Mouse (Mus musculus) embryonic facial prominence, embryonic 10.5 days (tissue): Measurements from ENCODE around the gene Slc6a5. TPM values are rescaled to one million over a fixed set of nuclear protein-coding genes. Genes with fewer than 3 reads are reported as not detected.
A peak's percentile ranks its signal among the peaks of the same experiment; 100 is the strongest.

Experiments used
- DNase-seq: peaks from one replicate; pipeline ENCODE4 v3.0.0-alpha.2; 2017; ENCODE audit warnings: low spot score
- H3K27ac ChIP-seq: fragments of 300-500 bp; sonication (generic); replicated peaks from 2 replicates; pipeline ENCODE4 v1.5.1; 2016; ENCODE audit warnings: mild to moderate bottlenecking
- H3K27me3 ChIP-seq: fragments of 300-500 bp; sonication (generic); replicated peaks from 2 replicates; pipeline ENCODE4 v1.6.1; 2016; ENCODE audit warnings: low read depth, mild to moderate bottlenecking; ENCODE audit not compliant: poor library complexity, severe bottlenecking
- H3K36me3 ChIP-seq: fragments of 300-500 bp; sonication (generic); replicated peaks from 2 replicates; pipeline ENCODE4 v1.6.1; 2016; ENCODE audit warnings: mild to moderate bottlenecking, moderate library complexity
- H3K4me1 ChIP-seq: fragments of 300-500 bp; sonication (generic); 2 replicates; pipeline ENCODE4 v1.6.1; 2016
- H3K4me3 ChIP-seq: fragments of 300-500 bp; sonication (generic); 2 replicates; pipeline ENCODE4 v1.5.1; 2016; ENCODE audit warnings: mild to moderate bottlenecking, moderate library complexity
- H3K9me3 ChIP-seq: fragments of 300-500 bp; sonication (generic); 2 replicates; pipeline ENCODE4 v1.6.1; 2016; ENCODE audit warnings: mild to moderate bottlenecking
- WGBS: fragments of 180-500 bp; shearing (Covaris S2); methylation state at CpG from one replicate; pipeline ENCODE4 v1.1.7; 2016; 5-methylcytosine and 5-hydroxymethylcytosine counted together
- polyA plus RNA-seq: library from polyadenylated mRNA; unstranded; fragments of >200 nt; fragmentation: Nextera tagmentation; extraction: Ambion mirVana; gene quantifications from 2 replicates; pipeline ENCODE4 v1.2.1, GENCODE M21; 2016

Gene Slc6a5
- polyA plus RNA-seq, 1 experiment from 2014 or later, result 0.04 TPM

DNA sequence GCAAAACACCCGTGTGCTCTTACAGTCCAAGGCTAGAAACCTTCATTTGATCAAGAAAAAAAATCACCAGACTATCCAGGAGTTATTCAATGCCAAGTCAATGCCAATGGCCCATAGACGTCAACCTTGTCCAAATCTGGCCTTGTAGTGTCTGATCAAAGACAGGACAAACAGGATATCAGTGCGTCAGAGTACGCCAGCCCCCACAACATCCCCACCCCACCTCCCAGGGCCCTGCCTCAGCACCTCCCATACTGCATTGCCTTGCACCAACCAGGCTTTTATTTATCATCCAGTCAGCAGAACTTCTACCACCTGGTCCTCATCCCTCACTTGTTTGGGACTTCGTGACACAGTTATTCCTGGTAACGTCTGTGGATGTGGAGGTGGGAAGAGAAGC, 14.7 kb upstream of the Slc6a5 start:
- no peaks in the 10 kb centered on the region for H3K36me3 ChIP-seq
- no peak overlapping the region for H3K27ac ChIP-seq
- 85% methylated on average over 6 of the region's 6 CpGs for WGBS
- no peak for DNase-seq
- H3K4me1 ChIP-seq, result no peaks in the 10 kb centered on the region
- no peak overlapping the region for H3K4me3 ChIP-seq
- H3K27me3 ChIP-seq, result peaks cover 11% of the 10 kb centered on the region; the same call in 1 of the 2 replicates
- H3K9me3 ChIP-seq, result no peaks in the 10 kb centered on the region

DNA sequence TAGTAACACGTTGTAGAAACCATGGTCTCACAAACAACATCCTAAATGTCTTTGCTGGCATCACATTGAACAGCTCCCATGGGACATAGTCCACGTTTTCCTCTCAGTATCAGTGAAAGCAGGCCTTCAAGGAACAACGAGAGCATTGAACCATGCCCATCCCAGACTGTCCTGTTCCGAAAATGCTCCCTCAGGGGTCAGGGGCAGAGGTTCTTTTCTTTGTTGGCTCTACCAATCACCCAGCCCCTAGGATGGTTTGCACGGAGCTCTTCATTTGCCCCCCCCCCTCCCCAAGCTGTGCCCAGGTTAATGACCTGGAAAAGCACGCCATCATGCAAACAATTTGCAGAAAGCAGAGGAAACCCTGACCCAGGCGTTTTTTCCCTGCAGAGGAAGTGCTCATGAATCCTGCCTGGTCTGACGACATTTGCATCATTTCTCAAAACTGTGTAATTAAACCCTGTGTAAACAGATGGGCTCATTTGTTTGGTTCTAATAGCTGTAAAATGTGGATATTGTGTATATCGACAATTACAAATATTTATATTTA, 7.9 kb upstream of the Slc6a5 start:
- H3K4me1 ChIP-seq, result peaks cover 6% of the 10 kb centered on the region
- no peaks in the 10 kb centered on the region for H3K36me3 ChIP-seq
- peaks cover 71% of the 10 kb centered on the region for H3K27me3 ChIP-seq
- no peak overlapping the region for H3K27ac ChIP-seq
- no peak for DNase-seq
- no peak overlapping the region for H3K4me3 ChIP-seq
- WGBS, result 25% methylated on average over 9 of the region's 9 CpGs
- H3K9me3 ChIP-seq, result no peaks in the 10 kb centered on the region

DNA sequence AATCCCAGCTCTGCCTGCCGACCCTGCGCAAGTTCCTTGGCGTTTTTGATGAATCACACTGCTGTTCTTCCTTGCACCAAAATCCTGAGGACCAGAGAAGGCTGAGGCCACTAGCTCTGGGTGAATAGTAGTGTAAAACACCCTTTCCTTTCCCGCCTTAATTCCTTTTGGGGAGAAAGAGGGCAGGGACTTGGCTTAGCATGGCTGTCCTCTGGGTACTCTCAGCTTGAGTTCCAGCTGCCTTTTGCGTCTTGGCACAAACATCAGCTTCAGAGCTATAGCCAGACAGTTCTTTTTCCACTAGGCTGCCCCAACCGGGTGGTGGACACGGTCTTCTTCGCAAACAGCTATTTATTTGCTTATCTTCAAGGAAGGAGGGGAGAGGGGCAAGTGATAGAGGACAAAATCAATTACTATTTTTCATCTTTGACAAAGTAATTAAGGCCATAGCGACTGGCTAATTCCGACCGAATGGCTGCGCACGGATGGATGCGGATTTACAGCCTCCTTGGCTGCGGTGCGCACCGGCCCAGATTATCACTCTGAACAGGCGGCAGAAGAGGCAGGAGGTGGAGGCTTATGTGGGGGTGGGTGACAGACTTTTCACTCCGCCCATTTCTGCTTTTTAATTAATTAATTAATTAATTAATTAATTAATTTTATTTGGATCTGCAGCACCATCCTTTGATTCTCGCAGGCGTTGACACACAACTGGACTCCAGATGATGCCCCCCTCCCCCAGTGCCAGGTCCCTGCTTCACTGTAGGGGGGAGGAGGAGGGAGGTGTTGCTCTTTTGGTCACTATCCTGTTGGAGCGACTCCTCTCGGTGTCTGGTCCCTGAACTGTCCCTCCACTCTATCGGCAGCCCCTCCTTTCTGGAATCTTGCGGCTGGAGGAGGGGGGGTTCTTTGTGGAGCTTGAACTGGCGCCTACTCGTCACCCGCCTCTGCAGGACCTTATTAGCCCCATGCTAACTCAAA, 2.5 kb upstream of the Slc6a5 start:
- Histone ChIP-seq H3K4me3 (no peak overlapping the region), H3K36me3 (no peaks in the 10 kb centered on the region), H3K27me3 (peaks cover 100% of the 10 kb centered on the region), H3K27ac (no peak overlapping the region), H3K4me1 (0 out of 2 replicates have a peak, but pooled peaks cover 5% of the 10 kb centered on the region), H3K9me3 (no peaks in the 10 kb centered on the region)
- peak; percentile 23 for DNase-seq
- WGBS, result 2% methylated on average over 28 of the region's 28 CpGs

DNA sequence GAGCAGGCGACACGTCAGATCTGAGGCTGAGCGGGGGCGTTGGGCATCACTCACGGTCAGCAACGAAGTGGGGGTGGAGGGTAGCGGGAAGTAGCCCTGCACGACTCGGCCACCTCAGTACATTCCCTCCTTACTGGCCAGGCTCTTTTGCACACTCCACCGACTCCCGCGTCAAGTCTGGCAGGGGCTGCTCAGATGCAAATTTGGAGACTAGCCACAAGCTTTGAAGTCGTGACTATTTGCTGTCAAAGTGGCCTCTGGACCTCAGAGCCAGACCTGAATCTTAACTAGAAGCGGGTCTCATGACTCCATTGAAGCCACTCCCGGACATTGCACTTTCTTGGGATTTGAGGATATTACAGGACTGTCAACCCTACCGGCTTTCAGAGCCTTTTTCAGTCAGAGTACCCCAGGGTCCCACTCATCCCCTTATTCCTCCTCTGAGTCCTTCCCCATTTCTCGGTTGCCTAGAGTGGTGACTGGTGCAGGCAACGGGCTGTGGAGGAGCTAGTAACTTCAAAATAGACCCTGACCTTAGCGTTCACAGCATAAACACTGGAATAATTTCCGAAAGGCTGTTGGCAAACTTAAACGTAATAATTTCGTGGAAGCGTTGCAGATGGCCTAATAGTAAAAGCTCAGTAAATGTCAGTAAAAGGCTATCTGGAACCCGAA, 1.6 kb upstream of the Slc6a5 start:
- H3K4me1 ChIP-seq, result 0 out of 2 replicates have a peak, but pooled peaks cover 5% of the 10 kb centered on the region
- H3K4me3 ChIP-seq, result no peak overlapping the region
- H3K36me3 ChIP-seq, result no peaks in the 10 kb centered on the region
- no peak overlapping the region for H3K27ac ChIP-seq
- H3K9me3 ChIP-seq, result no peaks in the 10 kb centered on the region
- DNase-seq, result peak; percentile 35
- peaks cover 100% of the 10 kb centered on the region for H3K27me3 ChIP-seq
- WGBS, result under 1% methylated on average over 24 of the region's 24 CpGs

DNA sequence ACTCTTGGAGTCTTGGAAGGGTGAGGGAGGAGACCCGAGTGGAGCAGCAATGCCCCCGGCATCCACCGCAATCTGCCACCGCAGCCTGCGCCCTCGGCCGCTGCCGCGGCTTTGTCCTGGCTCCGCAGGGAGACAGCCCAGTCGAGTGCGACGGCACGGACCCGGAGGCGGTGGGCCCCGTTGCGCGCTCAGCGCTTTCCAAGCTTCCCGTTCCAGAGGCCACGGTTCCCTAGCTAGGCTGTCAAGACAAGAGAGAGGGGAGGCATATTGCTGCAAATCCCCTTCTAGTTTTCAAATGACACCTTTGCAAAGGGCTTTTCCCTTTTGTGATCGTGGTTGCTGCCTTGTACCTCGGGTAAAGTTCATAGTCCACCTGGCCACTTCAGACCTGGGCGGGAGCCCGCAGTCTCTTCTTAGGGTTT, 945 bp upstream of the Slc6a5 start:
- Histone ChIP-seq H3K4me3 (no peak overlapping the region), H3K4me1 (0 out of 2 replicates have a peak, but pooled peaks cover 5% of the 10 kb centered on the region), H3K27me3 (peaks cover 100% of the 10 kb centered on the region), H3K36me3 (no peaks in the 10 kb centered on the region), H3K27ac (no peak overlapping the region), H3K9me3 (no peaks in the 10 kb centered on the region)
- WGBS, result under 1% methylated on average over 26 of the region's 26 CpGs
- DNase-seq, result peak; percentile 58

DNA sequence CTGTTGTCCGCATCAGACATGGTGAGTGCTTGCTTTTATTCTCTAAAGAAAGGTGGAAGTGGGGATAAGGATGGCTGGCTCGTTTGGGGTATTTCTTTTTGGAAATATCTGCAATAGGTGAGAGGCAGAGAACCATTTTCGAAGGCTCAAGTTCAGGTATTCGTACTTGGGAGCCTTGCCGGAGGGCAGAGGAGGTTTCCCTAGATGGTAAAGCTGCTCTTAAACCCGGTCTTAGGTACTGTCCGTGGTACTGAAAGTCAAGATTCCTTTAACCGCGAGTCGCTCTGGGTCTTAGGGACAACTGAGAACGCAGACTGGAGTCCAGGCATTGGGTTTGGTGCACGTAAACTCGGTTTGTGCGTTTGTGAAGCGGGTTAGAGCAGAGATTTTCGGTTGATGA, 415 bp downstream of the Slc6a5 start:
- DNase-seq, result peak; percentile 74
- 0 out of 2 replicates have a peak, but pooled peaks cover 5% of the 10 kb centered on the region for H3K4me1 ChIP-seq
- no peak overlapping the region for H3K27ac ChIP-seq
- H3K36me3 ChIP-seq, result no peaks in the 10 kb centered on the region
- H3K4me3 ChIP-seq, result no peak overlapping the region
- no peaks in the 10 kb centered on the region for H3K9me3 ChIP-seq
- WGBS, result 1% methylated on average over 16 of the region's 16 CpGs
- H3K27me3 ChIP-seq, result peaks cover 100% of the 10 kb centered on the region

DNA sequence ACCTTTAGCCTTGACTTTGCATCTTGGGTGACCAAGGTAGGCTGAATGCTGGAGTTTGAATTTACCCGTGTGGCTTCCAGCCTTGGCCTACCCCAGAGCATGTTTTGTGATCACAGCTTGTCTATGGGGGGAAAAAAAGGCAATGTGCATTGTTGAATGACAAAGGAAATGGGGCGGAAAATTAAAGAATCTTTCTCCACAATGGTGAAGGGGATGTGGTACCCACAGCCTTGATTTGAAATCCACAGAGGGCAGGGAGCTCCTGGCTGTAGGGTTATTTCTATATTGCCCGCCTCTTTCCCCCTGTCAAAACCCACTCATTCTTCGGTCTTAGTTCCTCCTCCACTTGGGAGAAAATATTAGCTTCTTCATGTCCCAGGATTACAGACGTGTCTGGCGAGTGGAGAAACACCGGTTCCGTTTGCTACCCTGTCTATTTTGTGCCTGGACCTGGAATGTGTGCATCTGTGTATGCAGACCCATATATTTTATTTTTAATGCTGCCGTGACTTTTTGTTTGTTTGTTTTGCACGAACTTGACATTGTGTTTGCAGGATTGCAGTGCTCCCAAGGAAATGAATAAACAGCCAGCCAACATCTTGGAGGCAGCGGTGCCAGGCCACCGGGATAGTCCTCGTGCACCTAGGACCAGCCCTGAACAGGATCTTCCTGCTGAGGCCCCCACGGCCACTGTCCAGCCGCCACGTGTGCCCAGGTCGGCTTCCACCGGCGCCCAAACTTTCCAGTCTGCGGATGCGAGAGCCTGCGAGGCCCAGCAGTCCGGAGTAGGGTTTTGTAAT, 1.4 kb downstream of the Slc6a5 start:
- no peak overlapping the region for H3K4me3 ChIP-seq
- H3K9me3 ChIP-seq, result no peaks in the 10 kb centered on the region
- whole genome bisulfite sequencing, result 2% methylated on average over 23 of the region's 23 CpGs
- H3K4me1 ChIP-seq, result 0 out of 2 replicates have a peak, but pooled peaks cover 8% of the 10 kb centered on the region
- H3K36me3 ChIP-seq, result no peaks in the 10 kb centered on the region
- peak; percentile 13 for DNase-seq
- H3K27me3 ChIP-seq, result peaks cover 100% of the 10 kb centered on the region
- H3K27ac ChIP-seq, result no peak overlapping the region

DNA sequence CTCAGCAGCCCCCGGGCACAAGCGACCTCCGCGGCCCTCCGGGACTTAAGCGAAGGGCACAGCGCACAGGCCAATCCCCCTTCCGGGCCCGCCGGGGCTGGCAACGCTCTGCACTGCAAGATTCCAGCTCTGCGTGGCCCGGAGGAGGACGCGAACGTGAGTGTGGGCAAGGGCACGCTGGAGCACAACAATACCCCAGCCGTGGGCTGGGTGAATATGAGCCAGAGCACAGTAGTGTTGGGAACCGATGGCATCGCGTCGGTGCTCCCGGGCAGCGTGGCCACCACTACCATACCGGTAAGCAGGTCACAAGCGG, 2.0 kb downstream of the Slc6a5 start:
- 0 out of 2 replicates have a peak, but pooled peaks cover 8% of the 10 kb centered on the region for H3K4me1 ChIP-seq
- H3K27me3 ChIP-seq, result peaks cover 100% of the 10 kb centered on the region
- H3K4me3 ChIP-seq, result no peak overlapping the region
- peak; percentile 39 for DNase-seq
- WGBS, result under 1% methylated on average over 26 of the region's 26 CpGs
- no peaks in the 10 kb centered on the region for H3K36me3 ChIP-seq
- no peak overlapping the region for H3K27ac ChIP-seq
- no peaks in the 10 kb centered on the region for H3K9me3 ChIP-seq

DNA sequence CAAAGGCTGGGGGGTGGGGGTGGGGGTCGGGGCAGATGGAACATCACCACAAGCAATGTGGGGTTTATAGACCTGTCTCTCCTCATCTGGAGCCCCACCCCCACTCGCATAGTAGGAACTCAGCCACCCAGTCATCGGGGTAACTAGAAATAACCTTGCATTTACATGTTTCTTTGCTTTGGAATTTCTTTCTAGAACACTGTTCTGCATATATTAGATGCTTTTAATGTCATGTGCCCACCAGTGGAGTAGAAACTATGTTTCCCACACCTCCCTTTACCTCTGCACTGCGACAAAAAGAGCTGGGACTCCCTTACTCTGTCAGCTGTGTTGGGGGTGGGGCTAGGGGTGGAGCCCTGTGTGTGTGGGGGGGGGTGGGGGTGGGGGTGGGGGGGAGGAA, 3.2 kb downstream of the Slc6a5 start:
- Histone ChIP-seq H3K4me1 (0 out of 2 replicates have a peak, but pooled peaks cover 8% of the 10 kb centered on the region), H3K36me3 (no peaks in the 10 kb centered on the region), H3K9me3 (no peaks in the 10 kb centered on the region), H3K27me3 (peaks cover 100% of the 10 kb centered on the region), H3K4me3 (no peak overlapping the region), H3K27ac (no peak overlapping the region)
- under 1% methylated on average over 4 of the region's 4 CpGs for WGBS
- DNase-seq, result no peak

DNA sequence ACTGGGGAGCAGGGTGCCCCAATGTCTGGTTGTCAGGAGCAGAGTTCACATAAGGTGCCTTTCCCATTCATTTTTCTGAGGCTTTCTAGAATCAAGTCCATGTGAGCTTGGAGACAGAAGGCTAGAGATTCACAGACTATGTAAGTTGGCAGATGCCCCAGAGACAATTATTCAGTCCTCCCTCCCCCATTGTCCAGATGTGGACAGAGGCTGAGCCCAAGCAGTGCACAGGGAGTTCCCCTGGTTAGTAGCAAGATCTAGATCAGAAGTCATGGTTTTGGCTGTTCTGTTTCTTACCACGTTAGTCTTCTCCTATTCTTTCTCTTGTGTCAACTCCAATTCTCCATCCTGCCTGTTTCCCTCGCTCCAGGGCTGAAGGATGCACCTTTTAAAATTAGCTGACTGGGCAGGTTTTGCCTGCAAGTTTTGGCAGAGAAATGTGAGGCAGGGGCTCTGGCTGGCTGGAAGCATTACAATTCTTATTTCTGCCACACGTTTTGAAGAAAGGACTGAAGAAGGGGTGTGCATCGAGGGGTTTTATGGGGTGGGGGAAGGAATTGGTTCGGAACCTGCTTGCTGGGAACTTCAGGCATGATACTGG, 3.9 kb downstream of the Slc6a5 start:
- DNase-seq, result no peak
- H3K36me3 ChIP-seq, result no peaks in the 10 kb centered on the region
- H3K9me3 ChIP-seq, result no peaks in the 10 kb centered on the region
- 1% methylated on average over 5 of the region's 5 CpGs for WGBS
- no peak overlapping the region for H3K4me3 ChIP-seq
- 0 out of 2 replicates have a peak, but pooled peaks cover 8% of the 10 kb centered on the region for H3K4me1 ChIP-seq
- H3K27me3 ChIP-seq, result peaks cover 100% of the 10 kb centered on the region
- no peak overlapping the region for H3K27ac ChIP-seq

DNA sequence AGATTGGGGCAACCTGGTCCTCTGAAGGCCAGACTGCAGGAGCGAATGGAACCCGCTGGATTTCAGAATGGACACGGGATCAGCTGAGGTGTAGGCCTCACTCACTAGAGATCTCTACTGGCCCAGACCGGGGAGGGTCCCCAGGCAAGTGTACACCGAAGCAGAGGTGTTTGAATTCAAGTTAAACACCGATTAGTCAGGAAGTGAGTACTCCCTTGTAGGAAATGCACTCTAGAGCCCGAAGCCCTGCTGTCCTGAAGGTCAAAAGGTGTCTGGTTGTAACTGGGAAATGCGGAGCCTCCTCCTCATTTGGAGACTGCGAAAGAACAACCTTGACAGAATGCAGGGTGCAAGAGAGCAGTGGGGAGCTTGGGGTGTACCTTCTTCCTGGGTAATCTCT, 5.0 kb downstream of the Slc6a5 start:
- Histone ChIP-seq H3K27me3 (peaks cover 100% of the 10 kb centered on the region), H3K27ac (no peak overlapping the region), H3K36me3 (no peaks in the 10 kb centered on the region), H3K4me1 (0 out of 2 replicates have a peak, but pooled peaks cover 8% of the 10 kb centered on the region), H3K4me3 (no peak overlapping the region), H3K9me3 (peaks cover 5% of the 10 kb centered on the region; the same call in 1 of the 2 replicates)
- 2% methylated on average over 9 of the region's 9 CpGs for WGBS
- DNase-seq, result no peak
